In genomic region chr15:59780506-59780905, GRCm38 (mm10) we compare ENCODE assay signal across 30 mouse cellular contexts.
"Had no signal": no experiment of that assay in that cellular context is flagged by ENCODE, and none has a peak within 500 bp of the region (broad histone marks: within the 10 kb centered on the region; RNA-seq: fewer than 3 reads in every experiment).

No protein-coding gene starts in this region.

- H3K9me3 ChIP-seq: limb, embryonic 10.5 days; limb, embryonic 12.5 days; limb, embryonic 13.5 days; limb, embryonic 15.5 days; liver, embryonic 12.5 days; liver, embryonic 13.5 days; liver, embryonic 15.5 days; lung, embryonic 15.5 days; midbrain, embryonic 12.5 days; midbrain, embryonic 13.5 days; midbrain, embryonic 15.5 days; neural tube, embryonic 12.5 days had no signal

- H3K4me3 ChIP-seq: left cerebral cortex, adult 2 months; limb, embryonic 10.5 days; limb, embryonic 12.5 days; limb, embryonic 13.5 days; limb, embryonic 15.5 days; liver, embryonic 12.5 days; liver, embryonic 13.5 days; liver, embryonic 15.5 days; lung, embryonic 15.5 days; megakaryocyte, embryonic 14.5 days; midbrain, embryonic 12.5 days; midbrain, embryonic 13.5 days; midbrain, embryonic 15.5 days; myocyte; neural tube, embryonic 12.5 days had no signal

- H3K9ac ChIP-seq: limb, embryonic 12.5 days; limb, embryonic 13.5 days; limb, embryonic 15.5 days; liver, embryonic 12.5 days; liver, embryonic 13.5 days; liver, embryonic 14.5 days; liver, embryonic 15.5 days; liver, postnatal 0 days; lung, embryonic 14.5 days; lung, embryonic 15.5 days; midbrain, embryonic 12.5 days; midbrain, embryonic 13.5 days; midbrain, embryonic 15.5 days; neural tube, embryonic 12.5 days had no signal

- H3K27ac ChIP-seq: left cerebral cortex, adult 2 months; limb, embryonic 10.5 days; limb, embryonic 12.5 days; limb, embryonic 13.5 days; limb, embryonic 15.5 days; liver, embryonic 12.5 days; liver, embryonic 13.5 days; liver, embryonic 14.5 days; liver, embryonic 15.5 days; lung, embryonic 15.5 days; macrophage; midbrain, embryonic 12.5 days; midbrain, embryonic 13.5 days; midbrain, embryonic 15.5 days; neural tube, embryonic 12.5 days had no signal

- ATAC-seq: liver, embryonic 12.5 days; liver, postnatal 0 days; lung, postnatal 0 days; midbrain, embryonic 13.5 days; midbrain, embryonic 15.5 days; midbrain, embryonic 16.5 days had no signal

- H3K27me3 ChIP-seq: limb, embryonic 12.5 days; limb, embryonic 13.5 days; limb, embryonic 15.5 days; liver, embryonic 13.5 days; liver, embryonic 15.5 days; lung, embryonic 15.5 days; midbrain, embryonic 13.5 days; midbrain, embryonic 15.5 days; neural tube, embryonic 12.5 days had no signal

- H3K36me3 ChIP-seq: limb, embryonic 10.5 days; limb, embryonic 12.5 days; limb, embryonic 13.5 days; limb, embryonic 15.5 days; liver, embryonic 12.5 days; liver, embryonic 13.5 days; liver, embryonic 15.5 days; lung, embryonic 15.5 days; midbrain, embryonic 12.5 days; midbrain, embryonic 13.5 days; midbrain, embryonic 15.5 days; neural tube, embryonic 12.5 days had no signal

- DNase-seq: left cerebral cortex, postnatal 4 days; liver; liver, embryonic 13.5 days; liver, postnatal 0 days; lung, adult 18-20 months; lung, adult 2 months; lung, embryonic 14.5 days; lung, postnatal 10 days; lung, postnatal 14 days; lung, postnatal 36 days; lung, postnatal 4 days; midbrain, embryonic 14.5 days had no signal

- H3K4me2 ChIP-seq: limb, embryonic 12.5 days; limb, embryonic 13.5 days; limb, embryonic 15.5 days; liver, embryonic 12.5 days; liver, embryonic 13.5 days; liver, embryonic 15.5 days; lung, embryonic 14.5 days; lung, embryonic 15.5 days; midbrain, embryonic 12.5 days; midbrain, embryonic 13.5 days; midbrain, embryonic 15.5 days; neural tube, embryonic 12.5 days had no signal
